Mouse (Mus musculus) kidney, adult 2 months (tissue): ENCODE data around the gene Slc5a10.

Experiments used
- CTCF ChIP-seq: fragments of 200-500 bp; conservative IDR thresholded peaks from 2 replicates; pipeline ENCODE4 v1.5.1; 2011; ENCODE audit warnings: low read depth, mild to moderate bottlenecking, control low read depth, low read length, moderate library complexity, mixed read lengths; ENCODE audit not compliant: insufficient read depth, insufficient read length
- POLR2A ChIP-seq: fragments of 200-500 bp; IDR thresholded peaks from one replicate; pipeline ENCODE4 v1.6.1; 2011; ENCODE audit warnings: low read depth, low read length, control low read depth

- no peak for TF ChIP-seq CTCF
- TF ChIP-seq POLR2A, result no peak
Observed at GRCm38 (mm10) chr11:61686906-61687453, 33.6 kb downstream of the Slc5a10 start.
